Mouse (Mus musculus) left cerebral cortex, adult 18-20 months (tissue): ENCODE results near the gene Tmem121b. TPM values are rescaled to one million over a fixed set of nuclear protein-coding genes. Genes with fewer than 3 reads are reported as not detected.

Experiments used
- DNase-seq, 2 experiments: peaks; one replicate each; pipeline ENCODE4 v3.0.0; 2021 to 2022; ENCODE audit warnings: low spot score in 2 of 2, mixed read lengths in 1 of 2
- long read RNA-seq, 2 experiments: library from polyadenylated mRNA; stranded (forward); transcript quantifications; one replicate each; pipeline ENCODE4 v2.0.0; 2021
- total RNA-seq, 2 experiments: library from RNA; stranded (reverse); gene quantifications; 2 replicates each; pipeline ENCODE4 v1.2.3; 2021

Tmem121b gene
- 10 to 100 TPM; 56.6 to 57.9 TPM for total RNA-seq
- long read RNA-seq, experiment 1, full-length matches to known transcripts, result 31 of 31 reads
- long read RNA-seq, experiment 1, partial matches to known transcripts, result 0 of 31 reads
- long read RNA-seq, experiment 1, other reads (novel, unspliced or antisense), result 0 of 31 reads
- long read RNA-seq, experiment 2, full-length matches to known transcripts, result 22 of 22 reads
- long read RNA-seq, experiment 2, partial matches to known transcripts, result 0 of 22 reads
- long read RNA-seq, experiment 2, other reads (novel, unspliced or antisense), result 0 of 22 reads

DNA sequence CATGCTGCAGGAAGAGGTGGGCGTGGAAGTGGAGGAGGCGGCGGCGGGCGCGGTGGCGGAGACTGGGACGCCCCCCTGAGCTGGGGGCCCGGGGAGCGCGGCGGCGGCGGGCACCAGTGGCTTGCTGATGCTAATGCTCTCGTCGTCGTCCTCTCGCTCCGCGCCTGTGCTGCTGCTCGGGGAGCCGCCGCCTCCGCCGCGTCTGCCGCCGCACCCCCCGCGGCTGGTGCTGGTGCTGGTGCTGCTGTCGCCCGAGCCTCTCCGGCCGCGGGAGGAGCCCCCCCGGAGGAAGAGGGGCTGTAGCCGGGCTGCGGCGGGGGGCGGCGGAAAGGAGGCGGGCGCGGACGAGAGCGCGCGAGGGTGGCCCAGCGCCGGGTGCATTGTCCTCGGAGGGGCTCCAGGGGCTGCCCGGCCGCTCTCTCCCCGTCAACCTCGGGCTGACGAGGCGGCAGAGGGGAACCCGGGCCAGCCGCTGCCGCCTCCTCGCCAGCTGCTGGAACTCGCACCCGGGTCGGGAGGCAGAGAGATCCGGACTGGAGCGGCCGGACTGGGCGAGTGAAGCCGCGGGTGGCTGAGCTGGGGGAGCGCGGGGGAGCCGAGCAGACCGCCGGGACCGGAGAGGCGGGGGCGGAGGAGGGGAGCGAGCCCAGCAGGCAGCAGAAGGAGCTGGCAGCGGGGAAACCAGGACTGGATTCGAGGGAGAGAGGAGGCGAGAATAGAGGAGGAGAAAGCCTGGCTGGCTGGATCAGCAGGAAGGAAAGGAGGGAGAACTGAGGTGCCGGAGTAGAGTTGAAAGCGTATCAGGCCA, at the start of gene Tmem121b:
Gene Tmem121b, minus strand, starts transcription at position 434 of the 808 bp plus-strand sequence.
- DNase-seq, result peak; percentile 93 to 96

DNA sequence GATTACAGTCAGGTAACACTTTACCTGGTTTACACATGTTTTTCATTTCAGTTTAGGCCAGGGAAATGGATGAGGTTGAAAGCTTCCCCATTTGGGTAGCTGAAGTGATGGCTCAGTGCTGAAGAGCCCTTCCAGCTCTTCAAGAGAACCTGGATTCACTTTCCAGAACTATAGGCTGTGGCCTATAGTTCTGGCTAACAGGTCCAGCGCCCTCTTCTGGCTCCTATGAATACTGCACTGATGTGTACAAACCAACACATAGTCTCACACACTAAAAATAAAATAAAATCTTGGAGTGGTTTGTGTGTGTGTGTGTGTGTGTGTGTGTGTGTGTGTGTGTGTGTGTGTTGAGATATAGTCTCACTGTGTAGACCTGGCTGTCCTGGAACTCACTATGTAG, 48.5 kb upstream of the Tmem121b start:
- DNase-seq, result no peak

DNA sequence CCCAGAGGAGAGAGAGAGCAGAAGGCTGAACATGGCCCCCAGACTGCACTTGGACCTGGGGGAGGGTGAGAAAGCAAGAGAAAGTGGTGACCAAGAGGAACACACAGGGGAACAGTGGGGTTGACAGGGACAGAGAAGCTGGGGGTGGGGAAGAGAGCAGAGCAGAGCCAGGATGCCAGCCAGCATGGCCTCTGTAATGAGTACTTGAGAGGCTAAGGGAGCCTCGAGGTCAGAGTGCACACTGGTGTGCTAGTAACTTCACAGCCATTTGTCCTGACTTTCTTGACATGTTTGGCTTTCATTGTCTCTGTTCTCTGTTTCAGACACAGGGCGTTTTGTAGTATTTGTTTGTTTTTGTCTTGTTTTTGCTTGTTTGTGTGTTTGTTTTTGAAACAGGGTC, 47.8 kb upstream of the Tmem121b start:
- no peak for DNase-seq

DNA sequence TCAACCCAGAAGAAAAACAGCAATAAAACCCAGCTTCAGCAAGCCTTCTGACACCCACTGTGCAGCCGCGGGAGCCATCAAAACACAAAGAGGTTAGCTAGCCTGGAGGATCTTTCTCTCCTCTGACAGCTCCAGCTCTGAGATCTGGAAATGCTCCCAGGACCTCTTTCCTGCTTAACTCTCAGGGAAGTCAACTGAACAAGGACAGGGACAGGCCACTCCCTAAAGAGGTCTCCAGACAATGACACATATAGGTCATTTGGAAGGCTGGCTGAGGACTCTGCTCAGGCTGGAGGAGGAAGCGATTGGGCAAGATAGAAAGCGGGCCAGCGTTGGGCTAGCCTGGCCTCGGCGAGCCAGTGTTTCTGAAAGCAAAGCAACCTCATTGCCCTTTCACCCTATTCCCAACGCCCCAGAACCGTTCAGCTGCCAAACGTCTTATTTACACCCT, 46.2 kb upstream of the Tmem121b start:
- DNase-seq, result no peak

DNA sequence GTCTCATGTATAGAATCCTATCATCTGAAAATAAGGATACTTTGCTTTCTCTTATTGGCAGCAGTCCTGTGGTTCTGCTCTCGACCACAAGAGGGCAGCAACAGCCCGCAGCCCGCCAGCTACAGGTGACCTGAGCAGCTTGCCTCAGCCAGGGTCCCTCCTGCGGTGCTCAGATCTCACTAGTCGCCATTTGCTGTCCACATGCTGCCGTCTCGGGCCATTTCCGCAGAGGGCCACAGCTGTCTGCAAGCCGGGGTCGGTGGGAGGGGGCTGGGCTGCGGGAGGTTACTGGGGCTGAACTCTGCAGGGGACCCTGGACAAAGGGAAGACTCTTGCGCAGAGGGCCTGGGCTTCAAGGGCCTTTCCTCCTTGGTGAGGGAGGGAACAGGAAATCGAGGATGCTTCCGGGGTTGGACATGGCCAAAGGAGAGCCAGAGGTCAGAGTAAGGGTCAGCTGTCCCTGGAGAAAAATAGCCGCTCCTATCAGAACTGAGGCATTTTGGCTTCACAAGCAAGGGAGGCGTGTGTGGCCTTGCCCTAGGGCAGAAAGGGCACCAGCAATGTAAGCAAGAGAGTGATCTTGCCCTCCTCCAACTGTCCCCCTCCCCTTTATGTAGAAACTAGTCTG, 45.6 kb upstream of the Tmem121b start:
- peak; percentile 53 to 59 for DNase-seq

DNA sequence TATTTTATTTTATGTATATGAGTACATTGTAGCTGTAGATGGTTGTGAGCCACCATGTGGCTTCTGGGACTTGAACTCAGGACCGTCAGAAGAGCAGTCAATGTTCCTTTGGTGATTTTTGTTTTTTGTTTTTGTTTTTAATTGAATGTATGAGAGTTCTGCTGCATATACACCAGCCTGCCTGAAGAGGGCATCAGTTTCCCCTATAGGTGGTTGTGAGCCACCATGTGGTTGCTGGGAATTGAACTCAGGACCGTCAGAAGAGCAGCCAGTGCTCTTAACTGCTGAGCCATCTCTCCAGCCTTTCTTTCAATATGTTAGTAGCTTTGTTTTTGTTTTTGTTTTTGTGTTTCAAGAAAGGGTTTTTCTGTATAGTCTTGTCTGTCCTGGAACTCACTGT, 42.7 kb upstream of the Tmem121b start:
- DNase-seq, result no peak

DNA sequence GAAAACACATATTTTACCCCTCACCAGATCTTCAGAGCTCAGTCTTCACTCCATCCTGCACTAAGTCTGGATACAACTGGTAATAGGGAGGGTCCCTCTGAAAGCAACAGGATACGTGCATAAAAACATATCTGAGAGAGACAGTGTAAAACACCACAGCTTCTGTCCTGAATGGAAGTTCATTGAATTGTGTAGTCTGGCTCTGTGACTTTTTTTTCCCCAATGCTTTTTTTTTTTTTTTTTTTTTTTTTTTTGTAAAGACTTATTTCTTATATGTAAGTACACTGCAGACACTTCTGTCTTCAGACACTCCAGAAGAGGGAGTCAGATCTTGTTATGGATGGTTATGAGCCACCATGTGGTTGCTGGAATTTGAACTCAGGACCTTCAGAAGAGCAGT, 39.0 kb upstream of the Tmem121b start:
- DNase-seq, result no peak

DNA sequence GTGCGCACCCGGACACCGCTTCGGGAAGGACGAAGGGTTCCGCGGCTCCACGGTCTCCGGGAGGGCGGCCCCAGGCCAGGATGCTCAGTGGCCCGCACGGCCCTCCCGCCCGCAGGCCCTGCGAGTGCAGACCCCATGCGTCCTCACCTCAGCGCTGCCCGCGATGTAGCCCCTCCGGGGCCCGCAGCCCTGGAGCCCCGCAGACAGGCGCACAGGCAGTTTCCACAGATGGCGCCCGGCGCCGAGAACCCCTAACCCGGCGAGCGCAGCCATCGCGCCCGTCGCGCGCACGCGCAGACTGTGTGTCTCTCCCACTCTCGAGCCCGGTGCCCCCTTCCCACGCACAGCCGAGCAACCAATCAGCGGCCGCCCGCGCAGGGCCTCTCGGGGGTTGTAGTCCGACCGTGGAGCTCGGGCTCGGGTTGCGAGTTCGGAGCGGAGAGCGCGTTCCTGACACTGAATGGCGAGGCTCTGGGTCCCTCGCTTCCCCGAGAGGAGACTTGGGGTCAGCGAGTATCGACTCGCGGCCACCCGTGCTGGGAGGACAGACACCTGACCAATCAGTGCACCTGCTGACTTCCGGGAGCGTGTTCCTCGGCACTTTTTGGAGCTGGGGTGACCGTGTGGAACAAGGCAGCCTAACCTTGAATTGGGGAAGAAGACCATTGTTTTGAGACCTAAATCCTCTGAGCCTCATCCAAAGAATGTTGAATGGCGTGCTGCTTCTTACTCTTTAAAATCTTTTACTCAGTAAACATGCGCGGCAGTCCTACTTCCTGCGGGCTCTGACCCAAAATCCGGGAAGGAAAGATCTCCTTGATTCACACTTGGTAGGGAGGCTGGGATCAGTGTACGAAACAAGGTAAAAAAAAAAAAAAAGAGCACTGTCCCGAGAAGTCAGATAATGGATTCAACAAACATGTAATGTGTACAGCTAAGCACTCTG, 37.7 kb upstream of the Tmem121b start, which contains the start of gene Hdhd5:
Gene Hdhd5, minus strand, starts transcription at position 300 of the 946 bp plus-strand sequence.
- peak; percentile 93 to 96 for DNase-seq

DNA sequence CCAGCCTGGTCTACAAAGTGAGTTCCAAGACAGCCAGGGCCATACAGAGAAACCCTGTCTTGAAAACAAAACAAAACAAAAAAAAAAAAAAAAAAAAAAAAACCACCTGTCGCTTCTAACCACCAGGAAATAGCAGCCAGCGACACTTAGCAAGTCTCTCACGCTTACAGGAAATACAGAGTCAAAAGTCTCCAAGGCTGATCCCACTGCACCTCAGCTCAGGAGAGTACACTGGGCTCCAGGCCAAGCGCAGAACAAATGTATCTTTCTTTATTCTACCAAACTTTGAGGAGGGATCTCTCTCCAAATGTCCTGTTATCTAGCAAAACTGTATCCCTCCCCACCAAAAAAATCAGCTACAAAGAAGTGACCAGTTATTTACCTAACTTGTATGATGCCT, 35.5 kb upstream of the Tmem121b start:
- DNase-seq, result no peak

DNA sequence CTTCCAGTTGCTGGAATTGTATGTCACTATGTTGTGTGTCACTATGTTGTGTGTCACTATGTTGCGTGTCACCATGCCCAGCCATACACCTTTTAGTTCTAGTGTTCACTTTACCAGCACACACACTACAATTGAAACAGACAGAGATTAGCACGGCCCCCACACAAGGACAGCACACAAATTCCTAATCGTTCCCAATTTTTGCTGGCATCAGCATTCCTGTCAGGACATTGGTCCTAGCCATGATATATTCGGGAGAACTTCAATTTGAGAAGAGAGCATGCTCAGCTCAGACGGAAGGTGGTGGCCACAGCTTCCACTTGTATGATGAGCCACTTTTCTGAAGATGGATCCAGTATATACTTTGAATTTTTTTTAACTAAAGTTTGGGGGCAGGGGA, 31.2 kb upstream of the Tmem121b start:
- no peak for DNase-seq

DNA sequence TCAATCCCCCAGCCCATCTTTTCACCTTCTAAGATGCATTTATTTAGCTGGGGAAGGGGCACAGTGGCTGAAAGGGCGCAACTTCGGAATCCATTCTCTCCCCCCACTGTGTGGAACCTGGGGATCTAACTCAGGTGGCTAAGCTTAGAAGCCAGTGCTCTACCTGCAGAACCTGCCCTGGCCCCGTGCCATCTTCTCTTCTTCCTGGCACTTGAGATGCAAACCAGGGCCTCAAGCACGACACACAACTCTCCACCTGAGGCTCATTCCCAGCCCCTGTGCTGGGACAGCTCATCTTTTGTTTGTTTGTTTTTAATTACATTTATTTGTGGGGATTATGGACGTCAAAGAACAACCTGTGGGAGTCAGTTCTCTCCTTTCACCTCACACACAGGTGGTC, 26.0 kb upstream of the Tmem121b start:
- no peak for DNase-seq

DNA sequence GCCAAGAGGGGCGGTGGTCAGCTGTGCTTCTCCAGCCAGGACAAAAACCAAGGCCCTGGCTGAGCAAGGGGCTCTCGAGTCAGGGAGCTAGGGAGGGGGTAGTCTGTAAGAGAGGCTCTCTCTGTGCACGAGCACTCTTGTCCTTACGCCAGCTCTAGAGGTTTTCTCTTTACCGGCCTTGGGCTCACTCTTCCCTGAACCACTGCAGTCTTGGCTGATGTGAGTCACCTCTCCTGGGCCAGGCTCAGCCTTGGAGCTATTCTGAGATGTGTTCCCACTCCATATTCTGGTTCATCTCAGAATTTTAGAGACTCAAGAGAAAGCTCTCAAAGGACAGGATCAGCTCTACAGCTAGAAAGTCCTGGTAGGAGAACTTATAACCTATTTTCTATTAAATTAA, 23.7 kb upstream of the Tmem121b start:
- DNase-seq, result no peak

DNA sequence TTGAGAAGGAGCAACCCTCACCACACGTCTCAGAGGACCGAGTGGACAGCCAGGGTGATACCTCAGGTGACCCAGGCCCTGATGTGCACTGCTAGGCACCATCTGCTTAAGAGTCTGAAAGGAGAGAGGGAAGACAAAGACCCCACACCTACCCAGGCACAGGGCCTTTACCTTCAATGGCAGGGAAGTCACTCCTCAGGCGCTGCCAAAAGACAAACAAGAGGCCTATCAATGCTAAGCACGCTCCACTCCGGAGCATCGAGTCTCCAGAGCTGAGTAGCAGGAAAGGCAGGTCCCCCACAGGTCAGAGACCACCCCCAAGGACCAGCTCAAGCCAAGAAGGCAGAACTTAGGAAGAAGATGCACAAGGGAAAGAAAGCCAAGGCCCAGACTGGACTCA, 23.3 kb upstream of the Tmem121b start:
- no peak for DNase-seq

DNA sequence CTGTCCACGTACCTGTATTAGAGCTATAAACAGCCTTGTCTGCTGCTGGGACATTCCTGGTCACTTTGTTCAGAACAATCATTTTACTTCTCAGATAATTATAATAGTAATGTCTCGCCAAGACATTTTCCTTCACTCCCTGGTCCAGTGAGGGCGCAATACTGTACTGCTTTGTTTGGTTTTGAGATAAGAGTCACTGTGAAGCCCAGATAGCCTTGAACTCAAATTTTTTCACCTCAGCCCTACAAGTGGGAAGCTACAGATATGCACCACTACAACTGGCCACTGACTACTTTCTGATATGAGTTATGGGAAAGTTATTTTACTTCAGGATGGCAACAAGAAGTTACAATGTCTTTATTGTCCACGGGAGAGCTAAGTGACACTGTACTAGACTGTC, 22.8 kb upstream of the Tmem121b start:
- no peak for DNase-seq

DNA sequence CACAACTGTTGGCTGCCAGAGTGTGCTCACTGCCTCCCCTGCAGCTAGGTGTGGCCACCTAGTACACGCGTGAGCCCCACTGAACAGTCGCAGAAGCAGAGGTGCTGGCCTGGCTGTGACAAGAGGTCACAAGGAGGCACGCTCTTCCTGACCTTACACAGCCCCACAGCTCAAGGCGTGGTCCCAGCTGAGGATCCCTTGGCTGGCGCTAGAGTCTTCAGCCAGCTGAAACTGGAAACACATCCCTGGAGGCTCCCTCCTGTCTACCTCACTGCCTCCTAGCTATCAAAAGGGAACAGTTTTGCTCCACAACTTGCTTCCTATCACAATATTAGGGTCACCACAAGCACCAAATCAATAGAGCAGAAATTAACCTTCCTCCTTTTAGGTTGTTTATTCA, 17.6 kb upstream of the Tmem121b start:
- no peak for DNase-seq

DNA sequence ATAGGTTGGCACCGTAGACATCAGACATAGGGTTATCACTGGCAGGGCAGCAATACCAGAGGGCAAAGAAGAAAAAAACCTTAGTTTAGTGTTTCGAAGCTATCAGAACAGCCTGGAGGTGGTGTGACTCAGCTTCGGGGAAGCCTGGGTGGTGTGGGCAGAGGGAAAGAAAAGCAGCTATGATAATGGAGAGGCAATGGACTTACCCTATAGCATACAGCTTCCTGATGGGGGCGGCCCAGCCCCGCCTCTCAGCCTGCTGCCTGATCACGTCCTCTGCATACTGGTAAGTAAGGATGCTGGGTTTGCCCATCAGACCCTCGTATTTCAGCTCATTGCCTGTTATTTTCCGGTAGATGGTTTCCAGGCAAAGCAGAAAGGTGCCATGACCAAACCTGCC, 16.8 kb upstream of the Tmem121b start:
- peak; percentile 71 to 88 for DNase-seq

DNA sequence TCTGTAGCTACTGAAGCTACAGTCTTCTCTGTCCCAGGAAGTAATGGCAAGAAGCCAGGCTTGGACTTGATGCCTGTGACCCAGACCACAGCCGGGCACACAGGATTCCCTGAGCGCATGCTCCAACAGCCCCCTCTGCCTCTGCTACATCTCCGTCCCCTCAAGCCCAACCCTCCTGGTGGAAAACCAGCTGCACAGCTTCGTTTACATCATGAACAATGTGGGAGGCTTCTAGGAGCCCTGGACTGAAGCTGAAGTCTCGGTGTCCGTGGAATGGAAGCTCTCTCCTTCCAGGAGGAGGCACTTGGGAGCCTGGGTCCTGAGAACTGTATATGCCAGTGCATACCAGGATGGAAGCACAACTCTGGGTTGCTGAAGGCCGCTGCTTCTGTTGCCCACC, 16.4 kb upstream of the Tmem121b start:
- DNase-seq, result no peak

DNA sequence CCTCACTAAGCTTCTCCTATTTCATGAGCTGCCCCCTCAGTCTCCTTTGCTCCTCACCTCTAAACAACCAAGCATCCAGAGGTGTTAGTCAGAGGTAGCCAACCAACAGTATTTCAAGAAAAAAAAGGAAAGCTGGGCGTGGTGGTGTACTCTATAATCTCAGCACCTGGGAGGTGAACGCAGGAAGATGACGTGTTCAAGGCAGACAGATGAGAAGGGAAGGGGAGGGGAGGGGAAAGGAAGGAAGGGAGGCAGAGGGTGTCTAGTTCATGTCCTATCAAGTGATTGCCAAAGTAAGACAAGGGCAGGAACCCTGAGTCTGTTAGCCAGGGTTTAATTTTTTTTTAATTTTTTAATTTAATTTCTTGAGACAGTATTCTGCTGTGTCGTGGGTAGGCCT, 15.0 kb upstream of the Tmem121b start:
- no peak for DNase-seq

DNA sequence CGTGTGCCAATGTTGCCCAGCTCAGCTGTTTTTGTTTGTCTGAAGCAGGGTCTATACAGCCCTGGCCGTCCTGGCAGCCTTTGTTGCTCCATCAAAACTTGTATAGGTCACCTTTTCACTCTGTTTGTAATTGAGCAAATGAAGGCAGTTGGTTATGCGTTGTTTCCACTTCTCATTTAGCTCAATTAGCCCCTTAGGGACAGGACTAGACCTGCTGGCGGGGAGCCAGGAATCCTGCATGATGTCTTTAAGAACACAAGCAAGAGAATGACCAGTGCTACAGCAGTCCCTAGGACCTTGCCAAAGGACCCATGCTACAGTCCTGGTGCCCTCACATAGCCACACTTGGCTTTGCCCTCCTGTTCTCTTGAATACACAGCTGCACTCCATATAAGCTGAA, 11.9 kb upstream of the Tmem121b start:
- no peak for DNase-seq

DNA sequence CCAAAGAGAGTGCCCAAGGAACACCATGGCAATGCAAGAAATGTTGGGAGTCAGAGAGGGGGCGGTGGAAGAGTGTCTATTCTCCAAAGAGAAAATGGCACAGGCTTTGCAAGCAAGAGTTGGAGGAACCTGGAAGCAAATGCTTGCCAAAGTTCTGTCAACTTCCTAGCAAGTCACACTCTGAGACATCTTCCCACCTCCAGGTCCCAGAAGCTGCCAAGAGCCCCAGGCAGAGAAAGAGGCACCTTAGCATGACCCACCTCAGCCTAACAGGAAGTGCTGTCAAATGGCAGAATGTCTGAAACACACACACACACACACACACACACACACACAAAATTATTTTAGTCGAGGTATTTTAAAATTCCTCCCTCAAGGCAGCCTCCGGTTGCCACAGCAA, 10.4 kb upstream of the Tmem121b start:
- DNase-seq, result peak; percentile 54 to 77

DNA sequence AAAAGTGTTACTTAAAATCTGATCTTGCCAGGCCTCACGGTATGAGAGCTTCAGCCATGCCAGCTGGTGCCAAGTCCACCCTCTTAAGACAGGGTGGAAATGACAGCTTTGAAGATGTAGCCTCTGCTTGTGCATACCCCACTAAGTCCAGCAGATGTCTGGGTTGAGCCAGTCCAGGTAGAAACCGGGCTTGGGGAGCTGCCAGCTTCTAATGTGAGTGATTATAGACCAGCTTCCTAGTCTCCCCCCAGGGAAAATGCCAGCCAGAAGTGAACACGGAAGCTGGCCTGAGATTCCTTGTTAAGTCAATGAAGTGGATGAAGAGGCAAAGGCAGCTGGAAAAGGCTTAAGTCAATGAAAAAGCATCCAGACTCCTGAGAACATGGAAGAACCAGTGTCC, 2.9 kb upstream of the Tmem121b start:
- DNase-seq, result no peak
